In the genomic region with DNA sequence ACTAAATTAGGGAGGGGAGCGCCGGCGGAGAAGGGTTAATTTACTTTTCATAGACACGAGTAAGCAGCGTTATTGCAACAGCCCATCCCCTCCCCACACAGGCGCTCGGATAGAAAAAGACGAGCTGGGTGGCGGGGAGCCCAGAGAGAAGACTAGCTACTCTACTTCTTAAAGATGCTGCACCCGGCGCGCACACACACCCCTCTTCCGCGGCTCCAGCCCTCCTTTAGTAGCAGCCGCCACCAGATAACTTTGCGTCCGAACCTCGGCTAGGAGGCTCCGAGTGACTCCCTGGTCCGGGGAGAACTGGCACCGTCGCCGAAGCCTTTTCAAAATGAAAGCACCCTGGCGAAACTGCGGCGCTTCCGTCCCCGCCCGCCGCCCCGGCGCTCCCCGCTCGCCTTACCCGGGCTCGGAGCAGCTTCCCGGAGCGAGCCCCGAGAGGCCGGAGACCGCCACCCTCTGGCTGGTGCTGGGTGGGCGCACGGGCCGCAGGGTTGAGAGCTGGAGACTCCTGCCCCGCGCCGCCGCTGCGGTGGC, we compare ENCODE assay signal across 8 mouse cellular contexts. TPM values are rescaled to one million over a fixed set of nuclear protein-coding genes. Genes with fewer than 3 reads are reported as not detected.
DNase-seq lines count a peak whose midpoint lies in the region; ATAC-seq and TF ChIP-seq lines count a peak whose summit lies in the region.

No protein-coding gene starts in this region.

- TF ChIP-seq CTCF in cerebellum, adult 2 months (IDR thresholded peaks at IDR 0.05; ENCODE audit: borderline replicate concordance, insufficient read depth, low read depth, low read length), result no peak

- peak overlapping the region; percentile 97 for H3K4me2 ChIP-seq in forebrain, embryonic 13.5 days
- peak overlapping the region; percentile 100 for H3K4me2 ChIP-seq in hindbrain, embryonic 11.5 days (replicated peaks; ENCODE audit: low read depth, low read length)
- H3K4me2 ChIP-seq in midbrain, embryonic 15.5 days, result peak overlapping the region; percentile 99
- H3K4me2 ChIP-seq in stomach, embryonic 15.5 days, result peak overlapping the region; percentile 97

- H3K27ac ChIP-seq in cerebellum, adult 2 months (ENCODE audit: insufficient read depth, low read length), result no peak overlapping the region
- peak overlapping the region; percentile 89 for H3K27ac ChIP-seq in forebrain, embryonic 13.5 days
- H3K27ac ChIP-seq in hindbrain, embryonic 11.5 days (ENCODE audit: low read depth, low read length), result peak overlapping the region; percentile 47; the same call in 1 of the 2 replicates
- H3K27ac ChIP-seq in midbrain, embryonic 15.5 days, result peak overlapping the region; percentile 83
- H3K27ac ChIP-seq in stomach, embryonic 15.5 days, result no peak overlapping the region

- no peaks in the 10 kb centered on the region for H3K36me3 ChIP-seq in forebrain, embryonic 13.5 days (ENCODE audit: poor library complexity, severe bottlenecking)
- H3K36me3 ChIP-seq in hindbrain, embryonic 11.5 days (ENCODE audit: control insufficient read depth, insufficient read depth, low read length), result no peaks in the 10 kb centered on the region
- no peaks in the 10 kb centered on the region for H3K36me3 ChIP-seq in midbrain, embryonic 15.5 days (replicated peaks)
- no peaks in the 10 kb centered on the region for H3K36me3 ChIP-seq in stomach, embryonic 15.5 days

- DNase-seq in cerebellum, adult 2 months, result no peak
- DNase-seq in cerebellum, adult 9-10 months, result no peak
- peak; percentile 72 for DNase-seq in hindbrain, embryonic 11.5 days (ENCODE audit: low spot score)
- peak; percentile 27 for DNase-seq in liver

- WGBS in cerebellum, adult 2 months, result under 1% methylated on average over 49 of the region's 49 CpGs
- under 1% methylated on average over 48 of the region's 49 CpGs for WGBS in forebrain, embryonic 13.5 days
- under 1% methylated on average over 43 of the region's 49 CpGs for WGBS in hindbrain, embryonic 11.5 days
- whole genome bisulfite sequencing in midbrain, embryonic 15.5 days, result under 1% methylated on average over 49 of the region's 49 CpGs
- WGBS in stomach, embryonic 15.5 days, result under 1% methylated on average over 49 of the region's 49 CpGs

- peak; percentile 15 for ATAC-seq in activated CD4-positive, CD25-positive, alpha-beta regulatory T cell, adult 4 months
- ATAC-seq in forebrain, embryonic 13.5 days, result 0 out of 2 replicates have a peak, but pooled peaks have one; percentile 29
- peak; percentile 33 for ATAC-seq in hindbrain, embryonic 11.5 days (ENCODE audit: low FRiP score)
- ATAC-seq in midbrain, embryonic 15.5 days (replicated peaks), result peak; percentile 16; the same call in 1 of the 2 replicates
- ATAC-seq in stomach, embryonic 15.5 days (ENCODE audit: insufficient read depth, low FRiP score, low read depth), result no peak

- H3K27me3 ChIP-seq in cerebellum, adult 2 months (ENCODE audit: control insufficient read depth, insufficient read depth, low read length), result no peaks in the 10 kb centered on the region
- peaks cover 73% of the 10 kb centered on the region for H3K27me3 ChIP-seq in forebrain, embryonic 13.5 days
- H3K27me3 ChIP-seq in hindbrain, embryonic 11.5 days (ENCODE audit: control insufficient read depth, insufficient read depth, low read length), result peaks cover 28% of the 10 kb centered on the region
- H3K27me3 ChIP-seq in midbrain, embryonic 15.5 days (replicated peaks), result peaks cover 20% of the 10 kb centered on the region
- H3K27me3 ChIP-seq in stomach, embryonic 15.5 days (replicated peaks), result peaks cover 80% of the 10 kb centered on the region

- H3K4me3 ChIP-seq in cerebellum, adult 2 months (replicated peaks; ENCODE audit: insufficient read depth, low read depth, low read length), result peak overlapping the region; percentile 79
- peak overlapping the region; percentile 68 for H3K4me3 ChIP-seq in forebrain, embryonic 13.5 days
- peak overlapping the region; percentile 69 for H3K4me3 ChIP-seq in hindbrain, embryonic 11.5 days (ENCODE audit: low read depth, low read length)
- peak overlapping the region; percentile 59 for H3K4me3 ChIP-seq in midbrain, embryonic 15.5 days
- H3K4me3 ChIP-seq in stomach, embryonic 15.5 days (replicated peaks), result peak overlapping the region; percentile 59

- H3K9me3 ChIP-seq in forebrain, embryonic 13.5 days (replicated peaks), result no peaks in the 10 kb centered on the region
- H3K9me3 ChIP-seq in hindbrain, embryonic 11.5 days (ENCODE audit: control insufficient read depth, low read length), result no peaks in the 10 kb centered on the region
- H3K9me3 ChIP-seq in midbrain, embryonic 15.5 days, result no peaks in the 10 kb centered on the region
- H3K9me3 ChIP-seq in stomach, embryonic 15.5 days, result no peaks in the 10 kb centered on the region

- H3K9ac ChIP-seq in forebrain, embryonic 13.5 days, result peak overlapping the region; percentile 80
- H3K9ac ChIP-seq in hindbrain, embryonic 11.5 days (ENCODE audit: low read depth, low read length), result peak overlapping the region; percentile 71
- H3K9ac ChIP-seq in midbrain, embryonic 15.5 days, result peak overlapping the region; percentile 60
- peak overlapping the region; percentile 31; the same call in 1 of the 2 replicates for H3K9ac ChIP-seq in stomach, embryonic 15.5 days

- no peaks in the 10 kb centered on the region for H3K4me1 ChIP-seq in cerebellum, adult 2 months (ENCODE audit: control insufficient read depth, insufficient read depth, low read length)
- peaks cover 72% of the 10 kb centered on the region for H3K4me1 ChIP-seq in forebrain, embryonic 13.5 days
- peaks cover 17% of the 10 kb centered on the region for H3K4me1 ChIP-seq in hindbrain, embryonic 11.5 days (replicated peaks; ENCODE audit: control insufficient read depth, insufficient read depth, low read length)
- H3K4me1 ChIP-seq in midbrain, embryonic 15.5 days, result peaks cover 53% of the 10 kb centered on the region
- peaks cover 28% of the 10 kb centered on the region for H3K4me1 ChIP-seq in stomach, embryonic 15.5 days

- TF ChIP-seq POLR2A in cerebellum, adult 2 months (IDR thresholded peaks at IDR 0.05; ENCODE audit: borderline replicate concordance, insufficient read depth, low read length), result no peak

RNA-seq across cellular contexts. Expression of a gene that starts 0.7 kb away (rescaled TPM):
- polyA plus RNA-seq in cerebellum, adult 2 months (2012; rRNA removed), result 25.7 and 26.0 TPM in 2 replicates
- 1 to 10 TPM; 3.8 to 5.7 TPM for polyA plus RNA-seq in activated CD4-positive, CD25-positive, alpha-beta regulatory T cell, adult 4 months (2017; shearing (Covaris generic))
- 6.2 and 8.4 TPM in 2 replicates for polyA plus RNA-seq in forebrain, embryonic 13.5 days (2015; fragmentation: Nextera tagmentation; extraction: Ambion mirVana)
- 2.7 and 2.8 TPM in 2 replicates for polyA plus RNA-seq in hindbrain, embryonic 11.5 days (2014; fragmentation: Nextera tagmentation; extraction: Ambion mirVana)
- polyA plus RNA-seq in midbrain, embryonic 15.5 days (2015; fragmentation: Nextera tagmentation; extraction: Ambion mirVana), result 13.4 and 14.6 TPM in 2 replicates
- 0.63 and 0.71 TPM in 2 replicates for polyA plus RNA-seq in stomach, embryonic 15.5 days (2015; fragmentation: Nextera tagmentation; extraction: Ambion mirVana)

Comparison
In these comparisons a context has a peak if more than half of its experiments do, and no peak if none do; other contexts are left out.
1. DNase-seq: peak in hindbrain, embryonic 11.5 days (single experiment) and liver (single experiment); none in cerebellum, adult 2 months (0 of 2) and cerebellum, adult 9-10 months (single experiment).
2. H3K27ac ChIP-seq: peak in forebrain, embryonic 13.5 days (single experiment), hindbrain, embryonic 11.5 days (single experiment) and midbrain, embryonic 15.5 days (single experiment); none in cerebellum, adult 2 months (single experiment) and stomach, embryonic 15.5 days (single experiment).
3. Peak in every context shown above with its lines, with median percentiles within 50 percentile points of each other: H3K4me3 ChIP-seq, H3K4me2 ChIP-seq and H3K9ac ChIP-seq.